Mouse (Mus musculus) myocyte (in vitro differentiated cells): ENCODE measurements around the gene Mettl1.

ENCODE experiments used
- E2F4 ChIP-seq: IDR thresholded peaks from one replicate; pipeline ENCODE4 v1.6.1; 2011; ENCODE audit warnings: mild to moderate bottlenecking, control low read depth, moderate library complexity; ENCODE audit not compliant: insufficient read depth
- MYOD1 ChIP-seq, 3 experiments: IDR thresholded peaks; one replicate each; pipeline ENCODE4 v1.6.1; 2011; ENCODE audit warnings: control low read depth in 2 of 3, low read depth in 2 of 3, mild to moderate bottlenecking in 2 of 3, moderate library complexity in 1 of 3; ENCODE audit not compliant: insufficient read length in 2 of 3, control insufficient read depth in 1 of 3
- POLR2A ChIP-seq: IDR thresholded peaks from one replicate; pipeline ENCODE4 v1.6.1; 2011; ENCODE audit warnings: low read depth, mild to moderate bottlenecking, control low read depth, moderate library complexity; ENCODE audit not compliant: insufficient read length
- POLR2AphosphoS2 ChIP-seq: IDR thresholded peaks from one replicate; pipeline ENCODE4 v1.6.1; 2011; ENCODE audit warnings: low read depth, control low read depth; ENCODE audit not compliant: insufficient read length
- SRF ChIP-seq: IDR thresholded peaks from one replicate; pipeline ENCODE4 v1.6.1; 2011; ENCODE audit warnings: low read depth; ENCODE audit not compliant: control insufficient read depth, insufficient read length
- TCF12 ChIP-seq: IDR thresholded peaks from one replicate; pipeline ENCODE4 v1.6.1; 2011; ENCODE audit warnings: mild to moderate bottlenecking, control low read depth; ENCODE audit not compliant: poor library complexity, insufficient read depth, severe bottlenecking
- TCF3 ChIP-seq: IDR thresholded peaks from one replicate; pipeline ENCODE4 v1.6.1; 2011; ENCODE audit warnings: low read depth, control low read depth; ENCODE audit not compliant: insufficient read length

DNA sequence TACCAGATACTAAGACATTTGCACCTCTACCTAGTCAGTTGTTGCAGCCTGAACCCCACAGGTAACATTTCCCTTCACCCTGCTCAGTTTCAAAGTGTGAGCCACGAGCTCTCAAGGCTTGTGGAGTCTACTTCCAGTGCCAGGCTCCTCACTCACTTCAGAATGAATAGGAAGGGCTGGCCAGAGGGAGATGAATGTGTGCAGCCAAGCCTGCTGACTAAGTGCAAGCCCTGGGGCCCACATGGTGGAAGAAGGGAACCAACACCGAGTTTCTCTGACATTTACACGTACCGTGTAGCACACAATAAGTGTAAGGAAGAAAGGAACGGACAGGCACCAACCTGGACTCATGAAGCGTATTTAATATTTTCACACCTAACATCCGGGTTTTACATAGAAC lies 37.4 kb upstream of the Mettl1 start:
- TF ChIP-seq TCF12 (no peak), TCF3 (no peak), POLR2A (no peak), POLR2AphosphoS2 (no peak), E2F4 (no peak), MYOD1 (IDR thresholded peaks at IDR 0.05; ENCODE audit: control insufficient read depth in 1 of 3, insufficient read length in 2 of 3, low read depth in 2 of 3) (no peak), SRF (no peak)
